Mouse (Mus musculus) lung, adult 2 months (tissue): ENCODE measurements around the gene Kalrn. TPM values are rescaled to one million over a fixed set of nuclear protein-coding genes. Genes with fewer than 3 reads are reported as not detected.

ENCODE experiments used
- DNase-seq: peaks from one replicate; pipeline ENCODE4 v3.0.0; 2022
- H3K4me1 ChIP-seq: fragments of 200-500 bp; 2 replicates; pipeline ENCODE4 v1.6.1; 2011; ENCODE audit warnings: low read length; ENCODE audit not compliant: control insufficient read depth, insufficient read depth
- H3K4me3 ChIP-seq: fragments of 200-500 bp; replicated peaks from 2 replicates; pipeline ENCODE3; 2011; ENCODE audit warnings: low read depth, mild to moderate bottlenecking, control low read depth, low read length; ENCODE audit errors: extremely low read depth
- CTCF ChIP-seq: fragments of 200-500 bp; IDR thresholded peaks from 2 replicates; pipeline ENCODE4 v1.5.1; 2011; ENCODE audit warnings: mild to moderate bottlenecking, low read length, control low read depth; ENCODE audit not compliant: insufficient read depth
- POLR2A ChIP-seq: fragments of 200-500 bp; IDR thresholded peaks from 2 replicates; pipeline ENCODE4 v1.6.1; 2011; ENCODE audit warnings: low read depth, mild to moderate bottlenecking, control low read depth, low read length, borderline replicate concordance; ENCODE audit errors: extremely low read depth
- WGBS: fragments of 180-500 bp; shearing (Covaris S2); methylation state at CpG from one replicate; pipeline ENCODE4 v1.1.7; 2018; 5-methylcytosine and 5-hydroxymethylcytosine counted together
- polyA plus RNA-seq: library from polyadenylated mRNA; depleted of rRNA; stranded (reverse); fragments of >200 nt; gene quantifications from 2 replicates; pipeline ENCODE4 v1.2.3, GENCODE M21; 2012

Gene Kalrn
- polyA plus RNA-seq, 1 experiment = 11.8 TPM

GRCm38 (mm10) chr16:33942341-33942740 lies 631.0 kb downstream of the Kalrn start:
- no peak overlapping the region for H3K4me3 ChIP-seq
- 50% methylated on average over 11 of the region's 11 CpGs for WGBS
- no peak for TF ChIP-seq POLR2A
- no peak for TF ChIP-seq CTCF
- H3K4me1 ChIP-seq = peaks cover 3% of the 10 kb centered on the region
- DNase-seq = no peak

GRCm38 (mm10) chr16:33941271-33941781 lies 632.0 kb downstream of the Kalrn start:
- TF ChIP-seq POLR2A (no peak), CTCF (no peak)
- Histone ChIP-seq H3K4me3 (no peak overlapping the region), H3K4me1 (peaks cover 3% of the 10 kb centered on the region)
- 45% methylated on average over 11 of the region's 11 CpGs for WGBS
- DNase-seq = no peak

GRCm38 (mm10) chr16:33940095-33940494 lies 633.2 kb downstream of the Kalrn start:
- no peak for TF ChIP-seq CTCF
- peaks cover 3% of the 10 kb centered on the region for H3K4me1 ChIP-seq
- WGBS = 78% methylated on average over 5 of the region's 5 CpGs
- DNase-seq = no peak
- no peak overlapping the region for H3K4me3 ChIP-seq

GRCm38 (mm10) chr16:33939636-33940035 lies 633.7 kb downstream of the Kalrn start:
- TF ChIP-seq CTCF (no peak), POLR2A (no peak)
- WGBS = 60% methylated on average over 9 of the region's 9 CpGs
- peaks cover 3% of the 10 kb centered on the region for H3K4me1 ChIP-seq
- H3K4me3 ChIP-seq = no peak overlapping the region
- DNase-seq = no peak

- DNase-seq = no peak
- Histone ChIP-seq H3K4me3 (no peak overlapping the region), H3K4me1 (peaks cover 6% of the 10 kb centered on the region)
- WGBS = 83% methylated on average over 2 of the region's 2 CpGs
- TF ChIP-seq POLR2A (no peak), CTCF (no peak)
Measured at GRCm38 (mm10) chr16:33939133-33939531, 634.2 kb downstream of the Kalrn start.

- no peak overlapping the region for H3K4me3 ChIP-seq
- H3K4me1 ChIP-seq = peaks cover 6% of the 10 kb centered on the region
- 65% methylated on average over 12 of the region's 12 CpGs for WGBS
- TF ChIP-seq CTCF (no peak), POLR2A (no peak)
- DNase-seq = no peak
Measured at GRCm38 (mm10) chr16:33938311-33939132, 634.8 kb downstream of the Kalrn start.

- 41% methylated on average over 8 of the region's 8 CpGs for WGBS
- no peak overlapping the region for H3K4me3 ChIP-seq
- peaks cover 6% of the 10 kb centered on the region for H3K4me1 ChIP-seq
- TF ChIP-seq CTCF = no peak
- TF ChIP-seq POLR2A = no peak
- DNase-seq = peak; percentile 49
Measured at GRCm38 (mm10) chr16:33937567-33937966, 635.8 kb downstream of the Kalrn start.

- H3K4me3 ChIP-seq = no peak overlapping the region
- DNase-seq = no peak
- 78% methylated on average over 4 of the region's 4 CpGs for WGBS
- TF ChIP-seq CTCF = no peak
- no peak for TF ChIP-seq POLR2A
- peaks cover 6% of the 10 kb centered on the region for H3K4me1 ChIP-seq
Measured at GRCm38 (mm10) chr16:33936885-33937284, 636.4 kb downstream of the Kalrn start.

GRCm38 (mm10) chr16:33935407-33935785 lies 637.9 kb downstream of the Kalrn start:
- DNase-seq = no peak
- Histone ChIP-seq H3K4me3 (no peak overlapping the region), H3K4me1 (peaks cover 3% of the 10 kb centered on the region)
- 92% methylated on average over 6 of the region's 6 CpGs for WGBS
- TF ChIP-seq POLR2A = no peak
- TF ChIP-seq CTCF = no peak
